Mouse (Mus musculus) frontal cortex, postnatal 10 days (tissue): Measurements from ENCODE around the gene Nrg4.
A peak's percentile ranks its signal among the peaks of the same experiment; 100 is the strongest.
"Not testable (repeated sequence)": the region's sequence is repeated elsewhere in the genome, so short reads cannot be mapped to it uniquely, and the experiment has no call there.

Source experiments
- DNase-seq, 2 experiments: peaks; one replicate each; pipeline ENCODE4 v3.0.0; 2022; ENCODE audit warnings: low spot score in 2 of 2, mixed read lengths in 1 of 2

The Nrg4 gene

DNA sequence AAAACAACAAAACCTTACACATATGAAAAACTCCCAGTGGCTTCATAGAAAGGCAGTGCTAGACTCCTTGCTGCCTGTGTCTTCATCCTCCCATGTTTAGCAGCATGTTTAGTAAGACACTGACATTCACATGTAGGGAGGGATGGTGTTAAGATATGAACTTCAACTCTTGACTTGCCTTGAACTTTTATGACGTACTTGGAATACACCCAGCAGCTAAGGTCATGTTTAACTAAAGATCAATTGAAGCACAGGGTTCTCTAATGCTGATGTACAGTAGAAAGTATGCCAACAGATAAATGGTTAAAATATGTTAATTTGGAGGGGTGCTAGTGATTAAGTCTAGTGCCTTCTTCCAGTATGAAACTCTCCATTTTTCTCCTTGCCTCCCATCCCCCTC, 4.0 kb downstream of the Nrg4 start:
- DNase-seq: no peak

DNA sequence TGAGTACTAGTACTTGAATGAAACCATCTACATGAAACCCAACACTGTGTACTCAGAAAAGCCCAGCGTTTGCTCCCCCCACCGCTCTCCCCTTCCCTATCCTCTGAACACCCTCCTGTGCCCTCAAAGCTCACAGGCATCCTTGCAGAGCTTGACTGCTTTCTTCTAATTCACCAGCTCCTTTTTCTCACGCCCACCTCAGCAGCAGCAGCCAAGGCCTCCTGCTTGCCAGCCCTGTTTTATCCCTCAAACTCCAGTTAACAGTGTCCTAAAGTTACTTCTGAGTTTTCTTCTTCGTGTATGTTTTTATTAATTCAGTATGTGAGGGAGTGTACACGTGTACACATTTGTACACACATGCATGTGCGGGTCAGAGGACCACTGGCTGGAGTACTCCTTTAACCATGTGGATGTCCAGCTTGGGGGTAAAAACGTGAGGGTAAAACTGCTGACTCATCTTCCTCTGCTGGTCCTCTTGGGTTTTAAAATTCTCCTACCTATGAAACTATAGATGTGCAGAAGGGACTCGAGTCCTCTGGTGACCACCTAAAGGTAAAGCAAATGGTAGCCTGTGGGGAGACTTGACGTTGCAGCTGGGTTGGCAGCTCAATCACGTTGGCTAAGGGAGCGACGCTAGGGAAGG, 12.9 kb downstream of the Nrg4 start:
- no peak for DNase-seq

DNA sequence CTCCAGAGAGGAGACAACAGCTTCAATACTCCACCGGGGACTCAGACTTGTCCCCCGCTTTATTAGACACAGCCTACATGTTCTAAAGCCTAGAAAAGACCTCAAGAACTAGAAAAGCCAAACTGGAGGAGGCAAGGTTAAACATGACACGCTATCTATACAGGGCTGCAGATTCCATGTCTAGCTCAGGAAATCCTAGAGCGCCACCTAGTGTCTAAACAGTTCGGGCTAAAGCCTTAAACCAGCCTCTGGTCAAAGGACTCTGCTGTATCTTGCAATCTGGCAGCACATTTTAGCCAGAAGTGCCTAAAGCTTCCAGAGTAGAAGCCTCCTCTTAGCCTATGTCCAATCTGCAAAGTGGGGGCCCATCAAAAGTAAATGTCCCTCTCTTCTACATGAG, 15.1 kb downstream of the Nrg4 start:
- DNase-seq: peak in 1 of 2 experiments; percentile 62

DNA sequence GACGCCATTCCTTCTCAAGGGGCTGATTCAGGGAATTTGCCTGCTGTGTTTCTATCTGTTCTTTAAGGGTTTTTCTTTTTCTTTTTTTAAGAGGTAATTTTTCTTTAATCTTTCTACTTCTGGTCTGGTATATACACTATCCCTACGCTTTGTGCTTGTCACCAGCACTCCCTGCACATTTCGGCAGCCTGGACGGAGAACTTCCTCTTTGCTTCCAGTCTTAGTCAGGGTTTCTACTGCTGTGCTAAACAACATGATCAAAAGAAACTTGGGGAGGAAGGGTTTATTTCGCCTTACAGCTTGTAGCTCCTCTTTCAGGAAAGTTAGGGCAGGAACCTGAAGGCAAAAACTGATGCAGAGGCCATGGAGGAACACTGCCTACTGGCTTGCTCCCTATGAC, 18.2 kb downstream of the Nrg4 start:
- DNase-seq: no peak

DNA sequence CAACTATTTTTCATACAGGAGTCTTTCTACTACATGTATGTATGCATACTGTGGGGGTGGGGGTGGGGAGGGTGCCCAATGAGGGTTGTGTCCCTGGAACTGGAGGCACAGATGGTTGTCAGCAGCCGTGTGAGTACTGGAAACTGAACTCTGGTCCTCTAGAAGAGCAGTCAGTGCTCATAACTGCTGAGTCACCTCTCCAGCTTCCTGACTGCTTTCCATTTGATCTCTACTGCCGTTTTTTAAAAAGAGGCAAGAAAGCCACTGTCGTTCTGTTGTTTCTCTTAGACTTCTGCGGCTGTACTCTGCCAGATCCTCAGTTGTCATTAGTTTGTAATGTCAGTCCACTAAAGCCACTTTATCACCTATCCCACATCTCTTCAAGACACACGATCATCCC, 19.1 kb downstream of the Nrg4 start:
- no peak for DNase-seq

DNA sequence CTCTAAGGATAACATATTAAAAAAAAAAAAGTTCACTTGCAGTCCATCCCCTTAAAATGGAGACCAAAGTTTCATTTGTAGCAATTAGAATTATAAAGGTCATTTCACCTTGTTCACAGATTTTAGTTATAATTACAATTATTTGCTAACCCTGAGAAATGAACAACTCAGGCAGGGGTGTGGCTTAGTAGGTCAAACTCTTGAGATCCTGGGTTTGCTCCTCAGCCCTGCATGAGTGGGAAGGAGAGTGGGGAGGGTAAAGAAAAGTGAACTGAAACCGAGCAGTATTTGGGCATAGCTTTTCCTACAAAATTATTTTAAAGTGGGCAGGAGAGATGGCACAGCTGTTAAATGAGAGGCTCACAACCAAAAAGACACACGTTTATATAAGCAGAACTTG, 19.6 kb downstream of the Nrg4 start:
- DNase-seq: no peak

DNA sequence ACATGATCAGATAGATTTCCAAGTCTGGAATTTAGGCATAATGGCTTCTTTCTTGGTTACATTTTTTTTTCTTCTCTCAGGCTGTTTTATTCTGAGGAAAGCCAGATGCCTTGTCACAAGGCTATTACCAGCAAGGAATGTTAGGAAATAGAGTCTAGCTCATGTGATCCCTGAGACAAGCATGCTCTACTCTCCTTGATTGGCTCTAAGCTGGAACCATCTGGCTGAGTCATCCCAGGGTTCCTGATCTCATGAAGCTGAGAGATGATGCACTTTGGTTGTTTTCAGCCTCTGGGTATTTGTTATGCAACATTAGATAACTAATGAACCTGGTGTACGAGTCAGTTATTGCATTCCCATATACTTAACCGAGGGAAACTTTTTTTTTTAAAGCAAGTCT, 30.4 kb downstream of the Nrg4 start:
- no peak for DNase-seq

DNA sequence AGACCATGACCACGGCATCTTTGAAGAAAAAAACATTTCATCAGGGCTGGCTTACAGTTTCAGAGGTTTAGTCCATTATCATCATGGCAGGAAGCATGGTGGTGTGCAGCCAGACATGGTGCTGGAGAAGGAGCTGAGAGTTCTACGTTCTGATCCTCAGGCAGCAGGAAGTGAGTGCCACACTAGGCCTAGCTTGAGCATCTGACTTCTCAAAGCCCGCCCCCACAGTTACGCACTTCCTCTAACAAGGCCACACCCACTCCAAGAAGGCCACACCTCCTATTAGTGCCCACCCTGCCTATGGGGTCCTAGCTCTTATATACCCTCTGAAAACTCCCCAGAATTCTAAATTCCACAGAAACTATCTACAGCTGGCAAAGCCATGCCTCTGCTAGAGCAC, 34.7 kb downstream of the Nrg4 start:
- no peak for DNase-seq

DNA sequence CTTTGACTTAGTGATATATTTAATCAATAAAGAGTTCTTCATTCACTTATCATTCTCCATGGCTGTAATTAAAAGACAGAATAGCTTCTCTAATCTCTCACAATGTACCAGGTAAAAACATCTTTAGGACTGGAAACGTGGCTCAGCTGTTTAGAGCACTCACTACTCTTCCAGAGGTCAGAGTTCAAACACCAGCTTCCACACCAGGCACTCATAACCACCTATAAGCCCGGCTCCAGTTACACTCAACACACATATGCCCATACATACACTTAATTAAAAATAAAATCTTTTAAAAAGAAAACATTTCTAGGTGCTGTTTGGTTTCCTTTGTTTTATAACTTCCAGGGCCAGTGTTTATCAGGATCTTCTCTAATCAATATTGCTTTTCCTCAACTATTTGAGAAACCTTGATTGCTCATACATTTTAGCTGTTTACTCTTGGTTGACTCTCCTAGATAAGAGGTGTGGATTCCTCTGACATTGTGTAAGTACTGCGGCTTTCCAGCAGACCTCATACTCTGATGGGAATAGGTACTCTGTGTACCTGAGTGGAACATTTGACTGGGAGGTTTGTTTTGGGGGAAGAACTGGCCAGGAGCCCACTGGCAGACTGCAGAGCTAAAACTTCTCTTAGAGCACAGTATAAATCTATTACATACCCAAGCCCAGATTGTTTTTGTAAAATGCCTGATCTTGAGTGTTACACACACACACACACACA, 37.0 kb downstream of the Nrg4 start:
- DNase-seq: no peak

DNA sequence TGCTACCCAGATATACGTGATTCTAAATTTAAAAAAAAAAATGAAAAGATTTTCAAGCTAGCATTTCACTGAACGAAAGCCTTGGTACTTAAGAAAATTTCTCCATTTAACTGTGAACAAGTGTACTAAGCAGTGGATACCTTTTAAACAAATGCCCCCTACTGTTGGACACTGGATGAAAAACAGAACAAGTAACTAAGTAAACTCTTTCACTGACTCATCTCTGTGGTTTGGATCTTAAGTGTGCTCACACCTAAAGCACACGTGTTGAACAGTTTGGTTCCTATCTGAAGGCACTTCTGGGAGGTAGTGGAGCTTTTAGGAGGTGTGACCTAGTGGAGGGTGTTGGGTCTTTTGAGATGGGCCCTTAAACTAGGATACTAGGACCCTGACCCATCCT, 41.4 kb downstream of the Nrg4 start:
- DNase-seq: no peak

DNA sequence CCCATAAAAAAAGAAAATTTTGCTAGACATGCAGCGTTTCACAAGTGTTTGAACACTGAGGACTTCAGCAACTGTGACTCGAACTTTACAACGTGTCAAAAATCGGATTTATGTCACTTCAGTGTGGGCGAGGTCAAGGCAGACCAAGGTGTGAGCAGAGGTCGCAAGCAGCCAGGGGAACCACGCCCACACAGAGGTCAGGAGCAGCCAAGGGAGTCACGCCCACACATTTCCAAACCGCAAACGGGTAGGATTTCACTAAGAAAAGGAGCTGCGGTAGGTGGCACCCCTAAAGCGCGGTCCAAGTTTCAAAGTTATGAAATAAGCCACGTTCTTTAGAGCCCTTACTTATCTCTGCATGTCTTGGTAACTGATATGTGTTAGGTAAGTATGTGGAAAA, 43.1 kb downstream of the Nrg4 start:
- DNase-seq: no peak

DNA sequence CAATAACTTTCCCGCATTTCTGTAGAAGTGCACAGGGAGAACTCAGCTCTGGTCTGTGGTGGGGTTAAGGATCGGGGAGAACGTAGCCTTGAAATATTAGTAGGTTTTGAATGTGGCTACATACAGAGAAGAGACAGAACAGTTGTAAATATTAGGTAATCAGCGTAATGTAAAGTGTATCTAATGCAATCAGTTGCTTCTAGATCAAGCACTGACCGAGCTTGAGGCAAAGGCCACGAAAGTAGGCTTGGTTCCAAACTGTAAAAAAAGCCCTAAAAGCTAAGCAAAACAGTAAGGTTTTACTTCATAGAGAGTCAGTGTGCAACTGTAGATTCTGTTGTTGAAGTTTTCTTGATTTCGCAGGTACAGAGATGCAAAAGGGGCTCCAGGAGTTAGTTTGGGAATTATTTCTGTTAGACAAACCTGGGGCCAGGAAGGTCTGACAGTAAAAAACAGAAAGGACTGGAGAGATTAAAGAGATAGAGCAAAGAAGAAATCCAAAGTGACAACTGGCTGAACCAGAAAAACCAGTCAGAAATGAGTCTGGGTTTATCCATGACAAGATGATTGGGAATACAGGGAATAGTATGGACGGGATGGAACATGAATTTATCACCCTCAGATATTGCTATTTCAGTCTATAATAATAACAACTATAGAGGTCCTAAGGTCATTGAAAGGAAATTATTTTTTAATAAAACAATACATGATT, 47.4 kb downstream of the Nrg4 start:
- DNase-seq: no peak

DNA sequence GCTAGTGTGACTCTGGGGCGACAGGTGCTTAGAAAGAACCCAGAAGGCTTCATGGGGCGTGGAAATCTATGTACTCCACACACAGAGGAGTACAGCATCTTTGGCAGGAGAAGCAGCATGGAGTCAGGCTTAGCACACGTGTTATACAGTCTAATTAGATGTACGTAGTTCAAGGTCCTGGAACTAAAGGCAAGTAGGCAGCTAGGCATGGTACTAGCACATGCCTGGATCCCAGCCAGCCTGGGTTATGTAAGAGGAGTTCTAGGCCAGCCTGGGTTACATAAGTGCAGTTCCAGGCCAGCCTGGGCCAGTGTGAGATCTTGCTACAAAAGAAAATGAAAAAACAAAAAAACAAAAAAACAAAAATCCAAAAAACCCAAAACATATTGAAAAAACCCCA, 49.1 kb downstream of the Nrg4 start:
- DNase-seq: no peak

DNA sequence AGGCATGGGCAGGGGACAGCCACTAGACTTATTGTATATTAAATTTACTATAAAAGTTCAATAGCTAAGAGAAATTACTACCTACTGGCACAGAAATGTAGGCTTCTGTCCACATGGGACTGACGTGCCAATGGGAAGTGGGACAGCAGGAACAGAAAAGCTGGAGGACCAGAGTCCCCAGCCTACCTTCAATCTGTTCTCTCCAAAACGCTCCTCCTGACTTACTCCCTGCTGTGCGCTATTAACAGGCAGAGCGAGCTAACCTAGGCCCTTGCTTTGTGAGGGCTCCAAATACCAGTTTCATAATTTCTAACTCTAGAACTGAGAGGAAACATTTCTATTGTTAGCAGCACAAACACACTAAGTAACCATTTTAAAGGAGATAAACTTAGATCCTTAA, 52.7 kb downstream of the Nrg4 start:
- DNase-seq: no peak

DNA sequence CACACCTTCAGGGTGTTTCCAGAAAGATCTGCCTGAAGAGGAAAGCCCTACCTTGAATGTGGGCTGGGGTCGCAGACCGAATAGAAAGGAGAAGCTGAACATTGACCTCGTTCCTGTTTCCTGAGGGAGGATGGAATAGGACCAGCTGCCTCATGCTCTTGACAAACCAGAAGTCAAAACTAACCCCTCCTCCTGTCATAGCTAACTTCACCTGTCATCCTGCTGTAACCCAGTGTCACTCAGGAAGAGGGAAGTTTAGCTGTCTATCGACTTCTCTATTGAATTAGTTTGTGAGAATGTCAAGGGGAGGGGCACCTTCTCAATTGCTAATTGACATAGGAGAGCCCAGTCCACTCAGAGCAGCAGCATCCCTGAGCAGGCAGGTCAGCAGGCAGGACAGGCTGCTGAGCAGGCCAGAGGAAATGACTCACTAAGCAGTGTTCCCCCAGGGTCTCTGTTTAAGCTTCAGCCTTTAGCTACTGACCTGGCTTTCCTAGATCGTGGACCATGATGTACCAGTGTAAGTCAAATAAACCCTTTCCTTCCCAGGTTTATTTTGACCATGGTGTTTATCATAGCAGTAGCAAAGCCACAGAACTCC, 54.6 kb downstream of the Nrg4 start:
- no peak for DNase-seq

DNA sequence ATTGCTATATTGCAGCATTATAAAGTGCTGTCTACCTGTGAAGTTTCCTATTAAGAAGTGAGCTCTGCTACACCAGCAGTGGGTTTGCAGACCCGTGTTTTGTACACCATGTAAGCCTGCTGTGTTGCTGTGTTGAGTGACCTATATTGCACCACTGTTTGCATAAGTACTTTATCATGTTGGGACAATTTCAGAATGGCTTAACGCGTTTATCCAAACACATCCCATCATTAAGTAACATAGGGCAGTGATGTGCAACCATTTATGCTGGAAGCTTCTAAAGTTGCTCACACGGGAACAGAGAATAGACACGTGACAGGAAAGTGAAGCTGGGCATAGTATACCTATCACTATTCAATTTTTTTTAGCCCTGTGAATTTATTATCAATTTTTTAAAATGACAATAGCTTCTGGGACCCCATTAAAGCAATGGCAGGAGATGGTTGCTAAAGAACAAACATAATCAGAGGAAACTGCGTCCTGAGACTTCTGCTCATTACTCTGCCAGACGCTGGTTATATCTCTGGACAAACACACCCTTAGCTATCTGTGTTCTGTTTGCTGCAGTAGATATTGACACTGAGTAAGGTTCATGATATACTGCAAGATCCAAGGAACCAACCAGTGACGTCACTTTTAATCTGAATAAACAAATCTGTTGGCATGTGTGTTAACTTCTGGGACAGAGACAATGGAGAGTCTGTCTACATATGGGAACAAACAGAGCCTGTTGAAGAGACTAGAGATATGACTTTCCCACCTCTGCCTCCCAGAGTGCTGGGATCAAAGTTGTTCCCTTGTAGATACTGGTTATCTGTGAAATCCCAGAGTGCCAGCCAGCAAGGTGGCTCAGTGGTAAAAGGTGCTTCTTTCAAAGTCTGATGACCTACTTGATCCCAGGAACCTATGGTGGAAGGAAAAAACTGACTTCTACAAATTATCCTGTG, 62.0 kb downstream of the Nrg4 start:
- DNase-seq: no peak

DNA sequence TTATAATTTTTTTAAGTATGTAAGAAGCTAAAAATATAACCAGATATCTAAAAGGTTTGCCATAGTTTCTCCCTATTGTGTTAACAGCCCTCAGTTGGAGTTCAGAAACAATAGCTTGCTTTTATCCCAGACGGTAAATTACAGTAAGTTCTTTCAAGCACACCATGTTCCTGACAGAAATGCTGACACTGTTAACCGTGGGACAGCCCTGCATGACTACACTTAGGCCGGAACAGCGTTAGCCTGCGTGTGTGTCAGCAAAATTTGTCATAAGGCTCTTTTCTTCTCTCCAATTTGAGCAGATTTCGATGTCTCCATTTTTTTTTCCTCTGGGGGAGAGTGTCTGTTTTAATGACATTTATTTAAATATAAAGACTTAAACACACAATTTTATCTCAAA, 66.9 kb downstream of the Nrg4 start:
- no peak for DNase-seq

DNA sequence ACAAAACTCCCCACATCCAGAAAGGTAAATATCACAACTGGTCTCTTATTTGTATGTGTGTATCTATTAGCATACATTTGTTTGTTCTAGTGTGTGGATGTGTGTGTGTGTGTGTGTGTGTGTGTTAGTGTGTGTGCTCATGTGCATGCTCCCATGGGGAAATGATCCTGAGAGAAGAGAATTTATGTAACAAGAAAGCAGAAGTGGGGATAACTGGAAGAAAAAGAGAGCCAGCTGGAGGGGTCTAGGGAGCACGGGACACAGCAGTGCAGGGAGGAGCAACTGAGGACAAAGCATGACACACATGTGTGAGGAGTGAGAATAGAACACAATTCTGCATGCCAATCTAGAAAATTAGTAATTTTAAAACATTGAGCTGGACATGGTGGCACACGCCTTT, 69.5 kb downstream of the Nrg4 start:
- DNase-seq: no peak

DNA sequence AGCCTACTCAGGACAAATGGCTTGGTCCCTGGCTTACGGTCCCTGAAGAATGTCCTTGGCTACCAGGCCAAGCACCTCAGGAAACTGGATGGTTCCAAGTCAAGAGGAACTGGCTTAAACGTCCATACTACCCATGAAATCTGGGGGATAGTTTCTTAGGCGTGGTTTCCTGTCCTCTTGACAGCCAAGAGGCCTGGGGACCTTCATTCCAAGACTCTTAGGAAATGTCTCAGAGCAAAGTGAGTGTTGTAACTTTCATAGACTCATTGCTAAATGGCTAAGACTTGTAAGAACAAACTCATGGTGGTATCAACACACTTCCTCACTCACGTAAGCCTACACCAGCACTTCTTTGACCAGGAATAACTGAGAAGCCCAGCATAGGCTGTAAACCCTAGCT, 71.0 kb downstream of the Nrg4 start:
- no peak for DNase-seq

DNA sequence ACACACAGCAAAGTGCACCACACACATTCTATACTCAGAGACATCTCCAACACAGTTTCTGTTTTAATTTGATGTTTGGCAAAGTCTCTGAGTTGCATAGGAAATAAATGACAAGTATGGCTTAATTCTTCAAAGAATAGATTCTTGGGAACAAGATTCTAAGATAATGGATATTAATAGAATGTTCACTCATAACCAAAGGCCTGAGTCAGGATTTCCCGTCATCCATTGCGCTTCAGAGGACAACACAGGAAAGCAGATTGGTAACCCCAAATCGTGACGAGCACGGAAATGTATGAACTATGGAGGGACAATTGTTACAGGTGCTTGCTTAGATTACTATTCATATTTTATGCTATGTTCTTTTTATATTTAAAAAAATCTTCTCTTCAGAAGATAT, 71.6 kb downstream of the Nrg4 start:
- no peak for DNase-seq

DNA sequence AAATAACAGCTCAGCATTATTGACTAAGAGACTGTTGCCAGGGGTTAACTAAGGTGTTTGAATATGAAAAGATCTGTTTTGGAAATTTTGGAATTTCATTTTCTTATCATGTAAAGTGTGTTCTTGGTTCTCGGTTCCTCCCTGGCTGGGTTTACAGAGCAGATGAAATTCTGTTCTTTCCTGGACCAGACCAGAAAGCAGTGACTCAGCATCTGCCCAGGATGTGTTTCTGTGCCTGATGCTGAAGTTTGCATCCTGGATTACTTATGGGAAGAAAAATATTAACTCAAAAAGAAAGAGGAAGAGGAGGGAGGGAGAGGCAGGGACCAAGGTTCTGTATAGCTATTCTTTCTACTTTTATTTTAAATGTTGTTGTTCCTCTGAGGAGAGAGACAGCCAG, 72.8 kb downstream of the Nrg4 start:
- DNase-seq: no peak

DNA sequence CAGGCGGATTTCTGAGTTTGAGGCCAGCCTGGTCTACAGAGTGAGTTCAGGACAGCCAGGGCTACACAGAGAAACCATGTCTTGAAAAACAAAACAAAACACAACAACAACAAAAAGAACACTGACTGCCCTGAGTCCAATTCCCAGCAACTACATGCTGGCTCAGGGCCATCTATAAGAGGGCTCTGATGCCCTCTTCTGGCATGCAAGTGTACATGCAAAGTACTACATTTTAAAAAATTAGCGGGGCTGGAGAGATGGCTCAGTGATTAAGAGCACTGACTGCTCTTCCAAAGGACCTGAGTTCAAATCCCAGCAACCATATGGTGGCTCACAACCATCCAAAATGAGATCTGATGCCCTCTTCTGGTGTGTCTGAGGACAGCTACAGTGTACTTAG, 74.5 kb downstream of the Nrg4 start:
- not testable (repeated sequence) for DNase-seq
